Mouse (Mus musculus) kidney, adult 2 months (tissue): ENCODE data around the gene Ap2a1.

ENCODE experiments used
- CTCF ChIP-seq: fragments of 200-500 bp; conservative IDR thresholded peaks from 2 replicates; pipeline ENCODE4 v1.5.1; 2011; ENCODE audit warnings: low read depth, mild to moderate bottlenecking, control low read depth, low read length, moderate library complexity, mixed read lengths; ENCODE audit not compliant: insufficient read depth, insufficient read length
- POLR2A ChIP-seq: fragments of 200-500 bp; IDR thresholded peaks from one replicate; pipeline ENCODE4 v1.6.1; 2011; ENCODE audit warnings: low read depth, low read length, control low read depth

DNA sequence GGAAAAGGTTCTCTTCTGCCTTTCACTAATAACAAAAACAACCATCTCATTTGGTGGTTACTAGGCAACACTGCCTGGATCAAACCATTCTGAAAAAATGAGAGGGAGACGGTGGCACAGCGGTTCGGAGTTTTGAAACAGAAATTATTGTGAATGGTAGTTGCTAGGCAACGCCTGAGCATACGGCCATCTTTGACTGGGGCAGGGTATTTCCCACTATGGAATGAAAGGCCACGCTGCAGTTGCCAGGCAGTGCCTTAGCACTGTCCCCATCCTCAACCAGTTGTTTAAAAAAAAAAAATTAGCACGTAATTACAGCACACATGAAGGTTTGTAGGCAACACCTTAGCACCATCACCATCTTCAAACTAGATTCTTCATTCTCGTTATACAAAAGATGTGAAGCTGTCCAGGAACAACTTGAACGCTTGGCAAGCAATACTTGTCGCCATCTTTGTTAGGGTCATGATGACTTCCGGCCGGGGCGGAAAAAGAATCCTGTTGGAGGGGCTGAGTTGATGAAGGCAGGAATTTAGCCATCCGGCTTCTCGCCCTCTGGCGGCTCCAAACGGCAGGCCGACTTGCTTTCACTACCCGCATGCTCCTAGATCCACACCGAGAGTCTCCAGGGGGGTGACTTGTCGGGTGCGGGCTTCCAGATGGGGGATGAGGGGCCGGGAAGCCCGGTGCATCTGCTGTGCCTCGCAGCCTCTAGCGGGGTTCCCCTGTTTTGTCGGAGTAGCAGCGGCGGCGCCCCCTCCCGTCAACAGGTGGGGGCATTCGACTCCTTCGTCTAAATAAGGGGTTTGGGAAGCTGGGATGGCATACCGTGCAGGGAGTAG, 33.5 kb downstream of the Ap2a1 start, which contains the start of gene Fuz:
- TF ChIP-seq POLR2A = no peak
- TF ChIP-seq CTCF = peak; percentile 56
